Mouse (Mus musculus): ENCODE measurements around the gene Pilrb1. TPM values are rescaled to one million over a fixed set of nuclear protein-coding genes. Genes with fewer than 3 reads are reported as not detected.
"Not testable (repeated sequence)": the region's sequence is repeated elsewhere in the genome, so short reads cannot be mapped to it uniquely, and the experiment has no call there.

Gene Pilrb1
- polyA plus RNA-seq, 1 experiment, result 16.5 TPM

GRCm38 (mm10) chr5:137854907-137855306, 3.0 kb downstream of the Pilrb1 start:
- H3K4me3 ChIP-seq (replicated peaks; ENCODE audit: extremely low read depth, low read depth, low read length); H3K4me1 ChIP-seq (ENCODE audit: control insufficient read depth, insufficient read depth, low read length); DNase-seq: not testable (repeated sequence)
- 44% methylated on average over 3 of the region's 3 CpGs for WGBS

GRCm38 (mm10) chr5:137850313-137850712, 7.6 kb downstream of the Pilrb1 start:
- DNase-seq; H3K4me1 ChIP-seq (ENCODE audit: control insufficient read depth, insufficient read depth, low read length); H3K4me3 ChIP-seq (replicated peaks; ENCODE audit: extremely low read depth, low read depth, low read length): not testable (repeated sequence)
- 89% methylated on average over 1 of the region's 1 CpGs for WGBS

GRCm38 (mm10) chr5:137837110-137837509, 20.8 kb downstream of the Pilrb1 start:
- not testable (repeated sequence) for H3K4me3 ChIP-seq (replicated peaks; ENCODE audit: extremely low read depth, low read depth, low read length); H3K4me1 ChIP-seq (ENCODE audit: control insufficient read depth, insufficient read depth, low read length); DNase-seq

GRCm38 (mm10) chr5:137836611-137837010, 21.3 kb downstream of the Pilrb1 start:
- no peak for DNase-seq
- H3K4me3 ChIP-seq (replicated peaks; ENCODE audit: extremely low read depth, low read depth, low read length), result no peak overlapping the region
- no peak for TF ChIP-seq POLR2A (IDR thresholded peaks at IDR 0.05; ENCODE audit: borderline replicate concordance, extremely low read depth, low read depth, low read length)
- no peak for TF ChIP-seq CTCF (IDR thresholded peaks at IDR 0.05; ENCODE audit: insufficient read depth, low read length)
- H3K4me1 ChIP-seq (ENCODE audit: control insufficient read depth, insufficient read depth, low read length), result no peaks in the 10 kb centered on the region; the same call in 1 of the 2 replicates

- DNase-seq; H3K4me1 ChIP-seq (ENCODE audit: control insufficient read depth, insufficient read depth, low read length); H3K4me3 ChIP-seq (replicated peaks; ENCODE audit: extremely low read depth, low read depth, low read length): not testable (repeated sequence)
- WGBS, result 52% methylated on average over 2 of the region's 2 CpGs
Measured at GRCm38 (mm10) chr5:137835966-137836520, 21.9 kb downstream of the Pilrb1 start, which contains the start of gene Pilra. Gene Pilra (minus strand): TSS chr5:137836281.

GRCm38 (mm10) chr5:137833500-137833899, 24.4 kb downstream of the Pilrb1 start:
- no peak for DNase-seq
- Histone ChIP-seq H3K4me1 (ENCODE audit: control insufficient read depth, insufficient read depth, low read length) (no peaks in the 10 kb centered on the region; the same call in 1 of the 2 replicates), H3K4me3 (replicated peaks; ENCODE audit: extremely low read depth, low read depth, low read length) (no peak overlapping the region)
- no peak for TF ChIP-seq CTCF (IDR thresholded peaks at IDR 0.05; ENCODE audit: insufficient read depth, low read length)
- TF ChIP-seq POLR2A (IDR thresholded peaks at IDR 0.05; ENCODE audit: borderline replicate concordance, extremely low read depth, low read depth, low read length), result no peak
- 29% methylated on average over 4 of the region's 4 CpGs for WGBS

DNA sequence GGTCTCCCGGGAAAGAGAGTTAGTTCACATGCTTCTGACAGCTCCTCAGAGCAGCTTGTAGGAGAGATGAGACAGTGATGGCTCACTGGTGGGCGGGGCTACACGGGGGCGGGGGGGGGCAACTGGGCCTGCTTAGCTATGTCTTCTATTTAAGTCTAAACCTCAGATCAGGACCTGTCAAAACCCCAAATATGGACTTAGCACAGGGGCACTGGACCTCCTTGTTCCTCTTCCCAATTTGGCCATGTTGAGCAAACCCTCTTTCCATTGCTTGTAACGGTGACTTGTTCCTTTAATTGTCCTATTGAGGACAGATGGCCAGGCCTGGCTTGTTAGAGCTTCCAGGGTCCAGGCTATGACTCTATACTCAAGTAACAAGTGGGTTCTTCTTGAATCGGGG, 26.4 kb downstream of the Pilrb1 start:
- Histone ChIP-seq H3K4me3 (replicated peaks; ENCODE audit: extremely low read depth, low read depth, low read length) (no peak overlapping the region), H3K4me1 (ENCODE audit: control insufficient read depth, insufficient read depth, low read length) (no peaks in the 10 kb centered on the region; the same call in 1 of the 2 replicates)
- 68% methylated on average over 6 of the region's 6 CpGs for WGBS
- TF ChIP-seq CTCF (IDR thresholded peaks at IDR 0.05; ENCODE audit: insufficient read depth, low read length) (no peak), POLR2A (IDR thresholded peaks at IDR 0.05; ENCODE audit: borderline replicate concordance, extremely low read depth, low read depth, low read length) (no peak)
- no peak for DNase-seq

DNA sequence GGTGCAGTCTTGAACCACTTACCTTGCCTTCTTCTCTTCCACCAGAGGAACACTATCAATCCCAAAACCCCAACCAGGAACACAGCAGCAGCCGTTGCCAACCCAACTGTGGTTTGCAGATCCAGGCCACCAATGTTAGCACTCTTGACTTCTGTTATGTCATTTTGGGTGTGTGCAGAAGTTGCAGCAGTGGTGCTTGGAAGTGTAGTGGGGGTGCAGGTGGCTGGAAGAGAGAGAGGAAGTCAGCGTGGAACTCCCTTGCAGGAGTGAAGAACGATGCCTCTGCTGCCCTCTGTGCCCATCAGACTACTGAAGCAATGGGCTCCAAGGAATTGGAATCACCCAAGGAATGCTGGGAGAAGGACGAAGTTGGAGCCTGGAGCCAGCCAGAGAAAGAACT, 26.8 kb downstream of the Pilrb1 start:
- 70% methylated on average over 4 of the region's 4 CpGs for WGBS
- TF ChIP-seq CTCF (IDR thresholded peaks at IDR 0.05; ENCODE audit: insufficient read depth, low read length) (no peak), POLR2A (IDR thresholded peaks at IDR 0.05; ENCODE audit: borderline replicate concordance, extremely low read depth, low read depth, low read length) (no peak)
- H3K4me1 ChIP-seq (ENCODE audit: control insufficient read depth, insufficient read depth, low read length), result no peaks in the 10 kb centered on the region; the same call in 1 of the 2 replicates
- no peak for DNase-seq
- H3K4me3 ChIP-seq (replicated peaks; ENCODE audit: extremely low read depth, low read depth, low read length), result no peak overlapping the region

DNA sequence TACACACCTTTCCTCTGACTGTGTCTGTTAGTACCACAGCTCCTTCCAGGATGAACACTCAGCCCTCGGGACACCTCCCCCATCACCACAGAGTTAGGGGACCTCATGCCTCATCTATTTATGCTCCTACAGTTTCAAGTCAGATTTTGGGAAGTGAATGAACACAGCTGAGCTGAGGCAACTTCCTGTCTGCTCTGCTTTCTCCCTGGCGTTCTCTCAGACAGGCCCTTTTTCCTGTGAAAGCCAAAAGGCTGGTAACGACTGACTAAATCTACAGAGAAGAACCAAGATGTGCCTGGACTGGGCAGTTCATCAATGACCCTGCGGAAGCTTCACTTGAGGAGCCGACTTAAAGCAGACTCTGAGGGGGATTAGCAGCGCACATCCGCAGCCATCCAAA, 27.7 kb downstream of the Pilrb1 start:
- Histone ChIP-seq H3K4me1 (ENCODE audit: control insufficient read depth, insufficient read depth, low read length) (no peaks in the 10 kb centered on the region; the same call in 1 of the 2 replicates), H3K4me3 (replicated peaks; ENCODE audit: extremely low read depth, low read depth, low read length) (no peak overlapping the region)
- TF ChIP-seq CTCF (IDR thresholded peaks at IDR 0.05; ENCODE audit: insufficient read depth, low read length) (no peak), POLR2A (IDR thresholded peaks at IDR 0.05; ENCODE audit: borderline replicate concordance, extremely low read depth, low read depth, low read length) (no peak)
- DNase-seq, result no peak
- WGBS, result 57% methylated on average over 7 of the region's 7 CpGs

DNA sequence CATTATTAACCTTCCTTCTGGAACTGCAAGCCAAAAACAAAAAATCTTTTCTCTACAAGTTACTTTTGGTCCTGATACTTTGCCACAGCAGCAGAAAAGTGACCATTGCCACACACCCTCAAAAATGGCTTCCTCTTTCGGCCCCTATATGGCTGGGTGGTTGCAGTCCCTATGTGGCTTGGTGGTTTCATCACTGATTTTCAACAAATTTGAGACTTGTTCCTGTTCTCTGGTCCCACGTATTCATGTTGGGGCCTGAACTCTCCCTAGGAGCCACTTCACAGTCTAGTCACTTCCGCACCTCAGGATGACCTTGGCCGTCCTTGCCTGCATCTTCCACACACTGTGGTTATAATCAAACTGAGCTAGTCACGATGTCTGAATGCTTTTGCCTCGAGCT, 29.2 kb downstream of the Pilrb1 start:
- Histone ChIP-seq H3K4me1 (ENCODE audit: control insufficient read depth, insufficient read depth, low read length) (no peaks in the 10 kb centered on the region; the same call in 1 of the 2 replicates), H3K4me3 (replicated peaks; ENCODE audit: extremely low read depth, low read depth, low read length) (no peak overlapping the region)
- no peak for DNase-seq
- TF ChIP-seq CTCF (IDR thresholded peaks at IDR 0.05; ENCODE audit: insufficient read depth, low read length) (no peak), POLR2A (IDR thresholded peaks at IDR 0.05; ENCODE audit: borderline replicate concordance, extremely low read depth, low read depth, low read length) (no peak)
- 79% methylated on average over 6 of the region's 6 CpGs for WGBS

DNA sequence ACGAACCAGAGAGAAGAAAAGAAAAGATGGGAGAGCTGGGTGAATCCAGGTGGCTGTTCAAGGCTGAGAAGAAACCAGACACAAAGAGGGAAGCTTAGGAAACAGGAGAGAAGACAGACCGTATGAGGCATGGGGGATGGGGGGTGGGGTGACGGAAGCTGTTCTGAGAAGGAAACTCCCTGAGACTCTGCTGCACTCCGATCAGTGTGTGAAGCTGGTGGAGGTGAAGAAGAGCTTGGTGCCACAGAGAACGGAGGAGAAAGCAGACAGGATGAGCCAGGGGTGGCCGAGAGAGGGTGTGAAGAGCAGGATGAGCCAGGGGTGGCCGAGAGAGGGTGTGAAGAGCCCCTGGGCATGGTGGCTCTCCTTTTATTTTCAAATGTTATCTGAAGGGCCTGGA, 31.5 kb downstream of the Pilrb1 start:
- Histone ChIP-seq H3K4me1 (ENCODE audit: control insufficient read depth, insufficient read depth, low read length) (no peaks in the 10 kb centered on the region), H3K4me3 (replicated peaks; ENCODE audit: extremely low read depth, low read depth, low read length) (no peak overlapping the region)
- TF ChIP-seq CTCF (IDR thresholded peaks at IDR 0.05; ENCODE audit: insufficient read depth, low read length) (no peak), POLR2A (IDR thresholded peaks at IDR 0.05; ENCODE audit: borderline replicate concordance, extremely low read depth, low read depth, low read length) (no peak)
- 47% methylated on average over 7 of the region's 7 CpGs for WGBS
- DNase-seq, result no peak
